In genomic region chr13:44228540-44229135, GRCm38 (mm10) we compare ENCODE assay signal across 9 mouse cellular contexts.
A peak's percentile ranks its signal among the peaks of the same experiment; 100 is the strongest.
DNase-seq lines count a peak whose midpoint lies in the region; ATAC-seq and TF ChIP-seq lines count a peak whose summit lies in the region.
"Had no signal": no experiment of that assay in that cellular context is flagged by ENCODE, and none has a peak within 500 bp of the region (broad histone marks: within the 10 kb centered on the region; RNA-seq: fewer than 3 reads in every experiment).

No protein-coding gene starts in this region.

- TF ChIP-seq POLR2A in kidney, adult 2 months (IDR thresholded peaks at IDR 0.05; ENCODE audit: low read depth, low read length): no peak

- no peak overlapping the region for H3K4me3 ChIP-seq in neural tube, embryonic 12.5 days
- no peak overlapping the region for H3K4me3 ChIP-seq in kidney, adult 2 months (ENCODE audit: insufficient read depth, low read depth, low read length)
- no peak overlapping the region for H3K4me3 ChIP-seq in midbrain, embryonic 13.5 days (replicated peaks)

- no peak for DNase-seq in neural tube, embryonic 10.5 days (ENCODE audit: extremely low spot score, low spot score)
- peak; percentile 80 for DNase-seq in heart, adult 8-10 months (ENCODE audit: low spot score)
- DNase-seq in kidney, adult 2 months: peak; percentile 60
- DNase-seq in yolk sac, embryonic 10.5 days (ENCODE audit: low spot score): no peak
- DNase-seq in frontal cortex, postnatal 14 days (ENCODE audit: low spot score in 2 of 2): no peak
- no peak for DNase-seq in layer of hippocampus, postnatal 36 days

- H3K9me3 ChIP-seq in neural tube, embryonic 12.5 days: no peaks in the 10 kb centered on the region
- peaks cover 7% of the 10 kb centered on the region; the same call in 1 of the 2 replicates for H3K9me3 ChIP-seq in midbrain, embryonic 13.5 days

- WGBS in neural tube, embryonic 12.5 days: 11% methylated on average over 16 of the region's 16 CpGs
- WGBS in kidney, adult 2 months: 25% methylated on average over 16 of the region's 16 CpGs
- 7% methylated on average over 16 of the region's 16 CpGs for WGBS in midbrain, embryonic 13.5 days

- H3K27ac ChIP-seq in neural tube, embryonic 12.5 days: no peak overlapping the region
- no peak overlapping the region for H3K27ac ChIP-seq in kidney, adult 2 months (ENCODE audit: insufficient read depth, low read depth, low read length)
- no peak overlapping the region for H3K27ac ChIP-seq in midbrain, embryonic 13.5 days

- H3K27me3 ChIP-seq in neural tube, embryonic 12.5 days (replicated peaks): peaks cover 4% of the 10 kb centered on the region; the same call in 1 of the 2 replicates
- H3K27me3 ChIP-seq in kidney, adult 2 months (replicated peaks; ENCODE audit: control insufficient read depth, insufficient read depth, low read length): no peaks in the 10 kb centered on the region
- H3K27me3 ChIP-seq in midbrain, embryonic 13.5 days: peaks cover 18% of the 10 kb centered on the region
- H3K27me3 ChIP-seq: Patski had no signal

- no peak for ATAC-seq in neural tube, embryonic 12.5 days (ENCODE audit: low FRiP score, low read depth)
- no peak for ATAC-seq in midbrain, embryonic 13.5 days
- ATAC-seq: Patski had no signal

- no peak overlapping the region for H3K9ac ChIP-seq in neural tube, embryonic 12.5 days
- H3K9ac ChIP-seq in midbrain, embryonic 13.5 days (replicated peaks): no peak overlapping the region

- TF ChIP-seq CTCF in kidney, adult 2 months (conservative IDR thresholded peaks at IDR 0.05; ENCODE audit: insufficient read depth, insufficient read length, low read depth, low read length): no peak

- H3K4me1 ChIP-seq in neural tube, embryonic 12.5 days: peaks cover 45% of the 10 kb centered on the region
- H3K4me1 ChIP-seq in kidney, adult 2 months (ENCODE audit: control insufficient read depth, insufficient read depth, low read length): 0 out of 2 replicates have a peak, but pooled peaks cover 5% of the 10 kb centered on the region
- peaks cover 58% of the 10 kb centered on the region for H3K4me1 ChIP-seq in midbrain, embryonic 13.5 days (replicated peaks)

- H3K36me3 ChIP-seq in neural tube, embryonic 12.5 days: no peaks in the 10 kb centered on the region
- no peaks in the 10 kb centered on the region for H3K36me3 ChIP-seq in kidney, adult 2 months (ENCODE audit: control insufficient read depth, insufficient read depth, low read length)
- no peaks in the 10 kb centered on the region for H3K36me3 ChIP-seq in midbrain, embryonic 13.5 days

- peak overlapping the region; percentile 18 for H3K4me2 ChIP-seq in neural tube, embryonic 12.5 days (replicated peaks)
- H3K4me2 ChIP-seq in midbrain, embryonic 13.5 days (replicated peaks): peak overlapping the region; percentile 25

Comparison
In these comparisons a context has a peak if more than half of its experiments do, and no peak if none do; other contexts are left out.
1. DNase-seq: peak in heart, adult 8-10 months (single experiment) and kidney, adult 2 months (single experiment); none in neural tube, embryonic 10.5 days (single experiment), yolk sac, embryonic 10.5 days (single experiment), frontal cortex, postnatal 14 days (0 of 2) and layer of hippocampus, postnatal 36 days (0 of 2).